14 mouse cellular contexts compared by ENCODE assay signal in the genomic region with DNA sequence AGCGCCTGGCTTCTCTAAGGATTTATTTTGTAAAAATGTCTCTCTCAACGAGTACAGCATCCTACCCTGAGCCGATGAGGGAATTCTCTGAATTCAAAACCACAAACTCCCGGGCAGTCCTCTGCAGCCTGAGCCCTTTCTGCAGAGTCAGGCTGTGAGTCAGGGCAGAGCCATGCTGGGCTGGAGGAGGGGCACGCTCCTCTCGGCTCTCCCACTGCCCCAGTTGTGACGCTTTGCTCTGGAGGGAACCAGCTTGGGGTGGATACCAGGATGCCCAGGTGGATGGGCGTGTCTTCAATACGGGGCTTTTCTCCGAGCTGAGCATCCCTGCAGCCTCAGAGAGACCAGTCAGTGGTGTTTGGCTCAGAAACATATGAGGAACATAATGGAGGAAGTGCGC. TPM values are rescaled to one million over a fixed set of nuclear protein-coding genes. Genes with fewer than 3 reads are reported as not detected.
DNase-seq lines count a peak whose midpoint lies in the region; ATAC-seq and TF ChIP-seq lines count a peak whose summit lies in the region.
"Had no signal": no experiment of that assay in that cellular context is flagged by ENCODE, and none has a peak within 500 bp of the region (broad histone marks: within the 10 kb centered on the region; RNA-seq: fewer than 3 reads in every experiment).

No protein-coding gene starts in this region.

- intact Hi-C loops in gastrocnemius, adult 2 months (cut with DNase I), result no loop called here

- H3K4me1 ChIP-seq in forebrain, embryonic 12.5 days, result peaks cover 91% of the 10 kb centered on the region
- peaks cover 43% of the 10 kb centered on the region for H3K4me1 ChIP-seq in forebrain, embryonic 15.5 days
- peaks cover 20% of the 10 kb centered on the region for H3K4me1 ChIP-seq in thymus, adult 2 months (replicated peaks; ENCODE audit: control insufficient read depth, insufficient read depth, low read length)
- peaks cover 66% of the 10 kb centered on the region for H3K4me1 ChIP-seq in hindbrain, embryonic 13.5 days (replicated peaks)

- no peak overlapping the region for H3K4me2 ChIP-seq in forebrain, embryonic 12.5 days
- H3K4me2 ChIP-seq in forebrain, embryonic 15.5 days (replicated peaks), result no peak overlapping the region
- no peak overlapping the region for H3K4me2 ChIP-seq in hindbrain, embryonic 13.5 days
- H3K4me2 ChIP-seq: lung, embryonic 14.5 days had no signal

- no peak for TF ChIP-seq CTCF in thymus, adult 2 months (IDR thresholded peaks at IDR 0.05; ENCODE audit: borderline replicate concordance, control insufficient read depth, extremely low read depth, insufficient read depth, low read length, poor library complexity)
- TF ChIP-seq CTCF in gastrocnemius, adult 2 months (IDR thresholded peaks at IDR 0.05), result no peak

- H3K36me3 ChIP-seq in forebrain, embryonic 12.5 days (replicated peaks), result peaks cover 9% of the 10 kb centered on the region
- H3K36me3 ChIP-seq in forebrain, embryonic 15.5 days, result no peaks in the 10 kb centered on the region
- H3K36me3 ChIP-seq in thymus, adult 2 months (ENCODE audit: control insufficient read depth, insufficient read depth, low read length), result no peaks in the 10 kb centered on the region
- H3K36me3 ChIP-seq in hindbrain, embryonic 13.5 days, result 0 out of 2 replicates have a peak, but pooled peaks cover 3% of the 10 kb centered on the region

- H3K27ac ChIP-seq in forebrain, embryonic 12.5 days, result peak overlapping the region; percentile 56
- H3K27ac ChIP-seq in forebrain, embryonic 15.5 days (replicated peaks), result no peak overlapping the region
- peak overlapping the region; percentile 19; the same call in 1 of the 2 replicates for H3K27ac ChIP-seq in thymus, adult 2 months (ENCODE audit: control insufficient read depth, insufficient read depth, low read length)
- peak overlapping the region; percentile 62 for H3K27ac ChIP-seq in hindbrain, embryonic 13.5 days
- H3K27ac ChIP-seq in gastrocnemius, adult 2 months, result no peak overlapping the region

- no peak for ATAC-seq in forebrain, embryonic 12.5 days (ENCODE audit: low FRiP score)
- no peak for ATAC-seq in forebrain, embryonic 15.5 days (replicated peaks)
- no peak for ATAC-seq in hindbrain, embryonic 13.5 days (ENCODE audit: low FRiP score)

- H3K9ac ChIP-seq in forebrain, embryonic 12.5 days, result no peak overlapping the region; the same call in 1 of the 2 replicates
- H3K9ac ChIP-seq in forebrain, embryonic 15.5 days (replicated peaks), result no peak overlapping the region
- peak overlapping the region; percentile 51 for H3K9ac ChIP-seq in hindbrain, embryonic 13.5 days
- H3K9ac ChIP-seq: lung, embryonic 14.5 days had no signal

- DNase-seq in thymus, adult 2 months, result no peak
- DNase-seq in thymus, postnatal 36 days, result no peak
- DNase-seq in right cerebral cortex, adult 2 months (ENCODE audit: low spot score in 2 of 2), result no peak
- no peak for DNase-seq in gastrocnemius, adult 2 months
- DNase-seq in left cerebral cortex, adult 8-10 months (ENCODE audit: low spot score in 2 of 2), result no peak
- DNase-seq: cerebellum, postnatal 25 days; heart, postnatal 10 days; kidney, postnatal 25 days; lung, embryonic 14.5 days; spleen, adult 18-20 months had no signal

- no peak overlapping the region for H3K4me3 ChIP-seq in forebrain, embryonic 12.5 days (replicated peaks)
- no peak overlapping the region for H3K4me3 ChIP-seq in forebrain, embryonic 15.5 days
- no peak overlapping the region for H3K4me3 ChIP-seq in thymus, adult 2 months (ENCODE audit: control insufficient read depth, insufficient read depth, low read length)
- no peak overlapping the region for H3K4me3 ChIP-seq in hindbrain, embryonic 13.5 days
- no peak overlapping the region for H3K4me3 ChIP-seq in gastrocnemius, adult 2 months

- no peaks in the 10 kb centered on the region for H3K27me3 ChIP-seq in forebrain, embryonic 12.5 days
- no peaks in the 10 kb centered on the region for H3K27me3 ChIP-seq in forebrain, embryonic 15.5 days
- no peaks in the 10 kb centered on the region for H3K27me3 ChIP-seq in thymus, adult 2 months (ENCODE audit: control insufficient read depth, insufficient read depth, low read length)
- no peaks in the 10 kb centered on the region for H3K27me3 ChIP-seq in hindbrain, embryonic 13.5 days

- no peak for TF ChIP-seq POLR2A in thymus, adult 2 months (IDR thresholded peaks at IDR 0.05; ENCODE audit: control insufficient read depth, extremely low read depth, insufficient read depth, low read length, poor library complexity)

- H3K9me3 ChIP-seq in forebrain, embryonic 12.5 days, result no peaks in the 10 kb centered on the region
- H3K9me3 ChIP-seq in forebrain, embryonic 15.5 days, result no peaks in the 10 kb centered on the region
- no peaks in the 10 kb centered on the region for H3K9me3 ChIP-seq in hindbrain, embryonic 13.5 days

- WGBS in forebrain, embryonic 12.5 days, result 29% methylated on average over 11 of the region's 11 CpGs
- WGBS in forebrain, embryonic 15.5 days, result 27% methylated on average over 11 of the region's 11 CpGs
- 20% methylated on average over 11 of the region's 11 CpGs for WGBS in thymus, adult 2 months
- 26% methylated on average over 11 of the region's 11 CpGs for WGBS in hindbrain, embryonic 13.5 days

RNA-seq across cellular contexts. Expression of a gene that starts 27.3 kb away (rescaled TPM):
- polyA plus RNA-seq in forebrain, embryonic 12.5 days (2016; fragmentation: Nextera tagmentation; extraction: Ambion mirVana), result 20.3 and 30.2 TPM in 2 replicates
- 18.9 and 20.4 TPM in 2 replicates for polyA plus RNA-seq in forebrain, embryonic 15.5 days (2015; fragmentation: Nextera tagmentation; extraction: Ambion mirVana)
- 15.4 and 24.1 TPM in 2 replicates for polyA plus RNA-seq in thymus, adult 2 months (2012; rRNA removed)
- polyA plus RNA-seq in hindbrain, embryonic 13.5 days (2015; fragmentation: Nextera tagmentation; extraction: Ambion mirVana), result 14.9 and 16.5 TPM in 2 replicates
- 1 to 10 TPM in 1 of 2 experiments, under 1 TPM in 1; 0.26 to 1.9 TPM for total RNA-seq in gastrocnemius, adult 2 months (2021)
- total RNA-seq in left cerebral cortex, adult 8-10 months (2022), result 10 to 100 TPM; 13.2 to 15.0 (median 14.0) TPM
- total RNA-seq: neutrophil, adult 5-6 weeks had no signal

Comparison
In these comparisons a context has a peak if more than half of its experiments do, and no peak if none do; other contexts are left out.
1. H3K27ac ChIP-seq: peak in forebrain, embryonic 12.5 days (single experiment), thymus, adult 2 months (single experiment) and hindbrain, embryonic 13.5 days (single experiment); none in forebrain, embryonic 15.5 days (single experiment) and gastrocnemius, adult 2 months (single experiment).